Mouse (Mus musculus) kidney, postnatal 25 days (tissue): ENCODE data around the gene Pitpnc1.

Source experiments
- DNase-seq, 2 experiments: peaks; one replicate each; pipeline ENCODE4 v3.0.0; 2021; ENCODE audit warnings: mixed read lengths in 2 of 2

The Pitpnc1 gene

GRCm38 (mm10) chr11:107437723-107438122 is 32.8 kb downstream of the Pitpnc1 start:
- peak in 1 of 2 experiments; percentile 49 for DNase-seq

DNA sequence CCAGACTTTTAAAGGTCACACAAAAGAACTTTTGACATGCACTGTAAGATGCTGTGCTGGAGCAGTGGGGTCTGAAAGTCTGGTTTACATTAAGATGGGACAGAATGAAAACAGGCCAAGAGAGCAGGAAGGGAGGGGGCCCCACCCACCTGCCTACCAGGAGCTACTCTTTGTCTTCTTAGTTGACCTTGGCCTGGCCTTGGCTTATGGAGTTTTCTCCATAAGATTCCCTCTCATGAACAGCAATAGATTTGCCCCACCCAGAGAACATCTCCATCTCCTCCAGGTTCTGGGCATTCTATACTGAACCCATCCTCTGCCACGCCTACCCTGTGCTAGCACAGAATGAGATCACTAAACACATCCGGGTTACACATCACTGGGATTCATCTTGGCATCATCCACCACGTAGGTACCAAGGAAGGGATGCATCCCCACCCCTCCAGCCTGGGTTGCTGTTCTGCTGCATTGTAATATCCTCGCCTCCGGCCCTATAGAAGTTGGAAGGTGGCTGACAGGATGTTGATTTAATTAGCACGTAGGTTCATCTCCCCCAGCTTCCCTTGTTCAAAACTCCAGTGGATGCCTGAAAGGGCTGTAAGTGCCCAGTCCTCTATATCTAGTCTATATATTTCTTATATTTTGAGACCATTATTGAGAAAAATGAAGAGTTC is 34.6 kb downstream of the Pitpnc1 start:
- no peak for DNase-seq

DNA sequence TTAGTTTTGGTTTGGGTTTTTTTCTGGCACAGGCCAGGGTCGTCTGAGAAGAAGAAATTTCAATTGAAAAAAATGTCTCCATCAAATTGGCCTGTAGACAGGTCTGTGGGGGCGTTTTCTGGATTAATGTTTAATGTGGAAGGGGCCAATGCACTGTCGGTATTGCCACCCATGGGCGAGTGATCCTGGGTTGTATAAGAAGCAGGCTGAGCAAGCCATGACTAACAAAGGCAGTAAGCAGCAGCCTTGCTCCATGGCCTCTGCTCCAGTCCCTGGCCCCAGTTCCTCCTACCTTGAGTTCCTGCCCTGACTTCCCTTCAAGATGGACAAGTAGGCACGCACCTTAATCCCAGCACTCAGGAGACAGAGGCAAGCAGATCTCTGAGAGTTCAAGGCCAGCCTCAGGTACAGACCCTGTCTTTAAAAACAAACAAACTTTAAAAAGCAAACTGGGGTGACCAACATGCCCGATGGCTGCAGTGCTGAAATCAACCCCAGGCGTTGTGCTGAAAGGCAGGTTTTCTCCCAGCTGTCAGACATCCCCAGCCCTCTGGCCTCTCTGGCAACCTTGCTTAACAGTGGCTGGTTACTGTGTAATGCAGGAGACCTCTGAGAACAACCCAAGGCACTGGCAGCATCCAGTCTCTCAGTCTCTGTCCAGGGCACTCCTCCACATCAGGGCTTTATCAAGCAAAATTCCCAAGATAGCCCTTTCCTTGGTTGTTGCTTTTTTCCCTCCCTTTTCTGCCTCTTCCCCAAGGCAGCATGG is 39.1 kb downstream of the Pitpnc1 start:
- peak; percentile 48 to 80 for DNase-seq

DNA sequence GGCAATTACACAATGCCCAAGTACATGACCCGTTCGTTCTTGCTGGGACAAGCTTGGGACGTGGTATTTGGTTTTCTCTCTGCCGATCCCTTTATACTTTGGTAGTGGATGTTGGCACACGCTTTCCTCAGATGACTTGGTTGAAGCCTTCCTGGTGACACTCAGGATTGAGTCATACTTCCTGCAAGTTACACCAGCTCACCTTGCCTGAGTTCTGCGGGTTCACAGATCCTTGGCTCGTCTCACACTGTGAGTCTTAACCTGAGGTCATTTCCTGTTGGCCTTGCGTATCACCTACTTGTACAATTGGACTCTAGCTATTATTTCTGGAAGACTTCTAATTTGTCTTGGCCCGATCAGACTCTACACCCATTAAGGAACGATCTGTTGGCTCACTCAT is 42.5 kb downstream of the Pitpnc1 start:
- peak; percentile 36 to 65 for DNase-seq

DNA sequence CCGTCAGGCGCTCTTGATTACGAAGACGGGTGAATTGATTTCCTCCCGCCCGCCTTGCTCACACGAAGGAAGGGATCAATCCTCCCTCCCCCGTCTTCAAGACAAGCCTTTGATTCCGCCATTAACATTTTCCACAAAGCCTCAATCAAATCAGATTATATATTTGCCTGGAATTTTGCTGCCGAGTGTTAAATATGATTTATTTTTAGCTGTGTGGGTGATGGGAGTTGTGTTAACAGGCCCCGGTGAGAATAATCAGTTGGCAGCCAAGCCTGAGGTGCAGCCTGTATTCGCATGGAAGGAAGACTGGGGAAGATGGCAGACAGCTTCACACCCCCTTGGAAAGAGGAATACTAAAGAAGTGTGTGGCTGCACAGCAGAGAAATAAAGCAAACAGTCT is 46.3 kb downstream of the Pitpnc1 start:
- DNase-seq: no peak

GRCm38 (mm10) chr11:107422356-107422754 is 48.1 kb downstream of the Pitpnc1 start:
- peak in 1 of 2 experiments; percentile 43 for DNase-seq

DNA sequence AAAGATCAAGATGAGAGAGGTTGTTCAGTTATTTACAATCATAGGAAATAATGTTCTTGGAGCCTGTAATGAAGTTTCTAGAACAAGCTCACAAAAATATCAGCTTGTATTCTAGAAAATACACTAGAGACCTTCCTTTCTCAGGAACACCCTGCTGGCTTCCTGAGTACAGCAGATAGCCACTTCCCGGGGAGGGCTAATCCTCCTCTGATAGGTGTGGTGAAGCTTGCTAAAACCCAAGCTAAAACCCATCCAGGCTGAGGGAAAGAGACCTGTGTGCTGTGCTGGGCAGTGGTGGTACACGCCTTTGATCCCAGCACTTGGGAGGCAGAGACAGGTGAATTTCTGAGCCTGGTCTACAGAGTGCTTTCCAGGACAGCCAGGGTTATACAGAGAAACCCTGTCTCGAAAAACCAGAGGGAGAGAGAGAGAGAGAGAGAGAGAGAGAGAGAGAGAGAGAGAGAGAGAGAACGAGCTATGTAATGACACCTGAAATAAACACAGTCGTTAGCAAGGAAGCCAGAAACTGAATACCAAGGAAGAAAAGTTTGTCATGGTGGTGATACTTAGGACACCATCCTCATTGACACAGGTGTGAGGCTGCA is 48.6 kb downstream of the Pitpnc1 start:
- DNase-seq: peak in 1 of 2 experiments; percentile 64

GRCm38 (mm10) chr11:107419925-107420324 is 50.6 kb downstream of the Pitpnc1 start:
- DNase-seq: no peak

GRCm38 (mm10) chr11:107417041-107417583 is 53.4 kb downstream of the Pitpnc1 start:
- peak; percentile 43 to 76 for DNase-seq

- no peak for DNase-seq
Observed at GRCm38 (mm10) chr11:107416561-107416926, 54.0 kb downstream of the Pitpnc1 start.

GRCm38 (mm10) chr11:107415901-107416560 is 54.5 kb downstream of the Pitpnc1 start:
- DNase-seq: no peak

- no peak for DNase-seq
Observed at GRCm38 (mm10) chr11:107414996-107415747, 55.3 kb downstream of the Pitpnc1 start.

GRCm38 (mm10) chr11:107413251-107413655 is 57.2 kb downstream of the Pitpnc1 start:
- peak; percentile 47 to 60 for DNase-seq

GRCm38 (mm10) chr11:107412128-107412527 is 58.4 kb downstream of the Pitpnc1 start:
- no peak for DNase-seq

- no peak for DNase-seq
Observed at GRCm38 (mm10) chr11:107411576-107411975, 58.9 kb downstream of the Pitpnc1 start.

DNA sequence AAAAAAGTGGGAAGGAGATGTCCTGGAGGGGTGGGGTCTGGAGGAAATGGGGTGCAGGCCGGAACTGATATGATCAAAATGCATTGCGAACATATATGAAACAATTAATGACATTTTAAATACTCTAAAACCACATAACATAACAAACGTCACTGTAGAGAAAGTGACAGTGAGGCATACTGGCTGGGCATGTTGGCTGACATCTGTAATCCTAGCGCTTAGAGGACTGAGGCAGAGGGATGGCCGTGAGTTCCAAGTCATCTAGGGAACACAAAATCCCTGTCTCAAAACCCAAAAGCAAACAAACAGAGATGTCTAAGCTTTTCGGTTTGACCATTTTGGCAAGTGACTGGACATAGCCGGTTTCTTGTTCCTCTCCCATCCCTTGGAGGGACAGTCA is 59.7 kb downstream of the Pitpnc1 start:
- no peak for DNase-seq

DNA sequence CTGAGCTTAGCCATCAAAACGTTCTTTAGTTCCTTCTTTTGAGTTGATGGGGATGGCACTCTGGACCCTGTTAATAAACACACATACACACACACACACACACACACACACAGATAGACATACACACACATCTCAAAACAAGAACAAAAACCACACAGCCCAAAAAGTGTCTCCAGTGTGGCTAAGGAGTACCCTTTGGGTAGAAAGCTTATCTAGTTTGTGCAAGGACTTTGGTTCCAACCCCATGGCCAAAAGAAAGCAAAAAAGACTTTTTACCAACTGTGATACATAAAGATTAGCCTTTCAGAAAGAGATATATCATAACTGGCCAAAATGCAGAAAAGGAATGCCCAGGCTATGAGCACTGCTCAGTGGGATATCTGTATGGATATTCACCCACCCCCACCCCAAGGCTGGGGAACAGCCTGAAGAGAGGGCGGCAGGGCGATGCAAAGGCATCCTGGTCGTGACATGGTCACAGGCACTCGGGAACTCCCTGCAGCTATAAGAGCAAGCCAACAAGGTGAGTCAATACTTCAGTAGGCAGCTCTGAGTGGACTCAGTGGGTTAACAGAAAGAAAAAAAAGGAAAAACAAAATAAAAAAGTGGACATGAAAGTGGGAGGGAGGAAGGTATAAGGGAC is 60.3 kb downstream of the Pitpnc1 start:
- DNase-seq: no peak

DNA sequence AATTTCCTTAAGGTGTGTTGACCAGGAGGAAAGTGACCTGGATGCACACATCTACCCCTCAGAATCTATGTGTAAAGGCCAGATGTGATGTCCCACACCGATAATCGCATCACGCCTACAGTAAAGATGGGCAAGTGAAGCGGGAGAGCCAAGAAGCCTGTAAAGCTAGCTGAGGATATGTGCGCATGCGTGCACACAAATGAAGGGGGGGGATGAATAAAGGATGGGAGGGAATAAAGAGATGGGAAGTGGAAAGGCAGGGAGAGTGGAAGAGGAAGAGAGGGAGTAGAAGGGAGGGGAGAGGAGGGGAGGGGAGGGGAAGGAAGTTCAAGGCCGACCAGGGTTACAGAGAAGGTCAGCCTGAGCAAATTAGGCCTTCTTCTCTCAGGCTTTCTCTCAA is 61.6 kb downstream of the Pitpnc1 start:
- no peak for DNase-seq

GRCm38 (mm10) chr11:107407698-107408097 is 62.8 kb downstream of the Pitpnc1 start:
- DNase-seq: no peak

GRCm38 (mm10) chr11:107405606-107406333 is 64.7 kb downstream of the Pitpnc1 start:
- peak in 1 of 2 experiments; percentile 23 for DNase-seq

GRCm38 (mm10) chr11:107403309-107403708 is 67.2 kb downstream of the Pitpnc1 start:
- peak; percentile 52 to 54 for DNase-seq
